In genomic region chr14:117415045-117415444, GRCm38 (mm10) we compare ENCODE assay signal across 17 mouse cellular contexts.
"Had no signal": no experiment of that assay in that cellular context is flagged by ENCODE, and none has a peak within 500 bp of the region (broad histone marks: within the 10 kb centered on the region; RNA-seq: fewer than 3 reads in every experiment).

No protein-coding gene starts in this region.

- H3K9me3 ChIP-seq: midbrain, embryonic 10.5 days; midbrain, embryonic 12.5 days; neural tube, embryonic 12.5 days had no signal

- H3K4me3 ChIP-seq: midbrain, embryonic 10.5 days; midbrain, embryonic 12.5 days; neural tube, embryonic 12.5 days had no signal

- DNase-seq: lung, adult 18-20 months; lung, embryonic 14.5 days; lung, postnatal 10 days; lung, postnatal 4 days; midbrain, embryonic 14.5 days; retina, postnatal 1 day; right cerebral cortex, adult 18-20 months; right cerebral cortex, postnatal 25 days; right cerebral cortex, postnatal 4 days; spleen, adult 18-20 months; thymus, adult 18-20 months; thymus, postnatal 14 days; thymus, postnatal 36 days had no signal

- H3K27me3 ChIP-seq: midbrain, embryonic 12.5 days; neural tube, embryonic 12.5 days had no signal

- H3K36me3 ChIP-seq: midbrain, embryonic 10.5 days; midbrain, embryonic 12.5 days; neural tube, embryonic 12.5 days had no signal

- H3K4me1 ChIP-seq: midbrain, embryonic 12.5 days had no signal

- H3K9ac ChIP-seq: lung, embryonic 14.5 days; midbrain, embryonic 12.5 days; neural tube, embryonic 12.5 days had no signal

- H3K27ac ChIP-seq: midbrain, embryonic 10.5 days; midbrain, embryonic 12.5 days; neural tube, embryonic 12.5 days had no signal

- ATAC-seq: midbrain, embryonic 16.5 days had no signal
